Mouse (Mus musculus) thymus, adult 2 months (tissue): ENCODE data around the gene Nfe2l1.

Experiments
- CTCF ChIP-seq: fragments of 200-500 bp; IDR thresholded peaks from 2 replicates; pipeline ENCODE4 v1.5.1; 2012; ENCODE audit warnings: mild to moderate bottlenecking, control low read depth, low read length, moderate library complexity, borderline replicate concordance; ENCODE audit not compliant: control insufficient read depth, poor library complexity, insufficient read depth; ENCODE audit errors: extremely low read depth
- POLR2A ChIP-seq: fragments of 200-500 bp; IDR thresholded peaks from 2 replicates; pipeline ENCODE4 v1.6.1; 2012; ENCODE audit warnings: mild to moderate bottlenecking, low read length, control low read depth, moderate library complexity; ENCODE audit not compliant: control insufficient read depth, poor library complexity, insufficient read depth; ENCODE audit errors: extremely low read depth

- TF ChIP-seq CTCF (no peak), POLR2A (no peak)
These were observed 45.5 kb upstream of the Nfe2l1 start for GRCm38 (mm10) chr11:96875270-96875669.
